In genomic region chr19:59461481-59462421, GRCm38 (mm10) we compare ENCODE assay signal across 12 mouse cellular contexts. TPM values are rescaled to one million over a fixed set of nuclear protein-coding genes. Genes with fewer than 3 reads are reported as not detected.
DNase-seq lines count a peak whose midpoint lies in the region; ATAC-seq lines count a peak whose summit lies in the region.
"Had no signal": no experiment of that assay in that cellular context is flagged by ENCODE, and none has a peak within 500 bp of the region (broad histone marks: within the 10 kb centered on the region; RNA-seq: fewer than 3 reads in every experiment).

No protein-coding gene starts in this region.

- 1% methylated on average over 36 of the region's 36 CpGs for WGBS in hindbrain, embryonic 10.5 days
- 2% methylated on average over 36 of the region's 36 CpGs for WGBS in hindbrain, embryonic 14.5 days
- WGBS in midbrain, embryonic 10.5 days = 1% methylated on average over 36 of the region's 36 CpGs
- WGBS in liver, embryonic 12.5 days (ENCODE audit: insufficient replicate concordance) = 5% methylated on average over 36 of the region's 36 CpGs

- no peaks in the 10 kb centered on the region for H3K9me3 ChIP-seq in hindbrain, embryonic 10.5 days
- H3K9me3 ChIP-seq in hindbrain, embryonic 14.5 days (ENCODE audit: control insufficient read depth, low read length) = no peaks in the 10 kb centered on the region
- H3K9me3 ChIP-seq in midbrain, embryonic 10.5 days (replicated peaks) = no peaks in the 10 kb centered on the region
- no peaks in the 10 kb centered on the region for H3K9me3 ChIP-seq in liver, embryonic 12.5 days (replicated peaks)
- H3K9me3 ChIP-seq: liver, embryonic 13.5 days had no signal

- peaks cover 49% of the 10 kb centered on the region for H3K4me1 ChIP-seq in hindbrain, embryonic 10.5 days (replicated peaks)
- H3K4me1 ChIP-seq in hindbrain, embryonic 14.5 days (replicated peaks; ENCODE audit: control insufficient read depth, insufficient read depth, low read length) = peaks cover 11% of the 10 kb centered on the region; the same call in 1 of the 2 replicates
- H3K4me1 ChIP-seq in midbrain, embryonic 10.5 days = peaks cover 74% of the 10 kb centered on the region
- peaks cover 7% of the 10 kb centered on the region for H3K4me1 ChIP-seq in liver, embryonic 12.5 days

- no peak overlapping the region; the same call in 1 of the 2 replicates for H3K4me2 ChIP-seq in hindbrain, embryonic 14.5 days (replicated peaks)
- no peak overlapping the region for H3K4me2 ChIP-seq in liver, embryonic 12.5 days
- H3K4me2 ChIP-seq: liver, embryonic 13.5 days had no signal

- peak; percentile 58 for DNase-seq in hindbrain, embryonic 10.5 days (ENCODE audit: low spot score)
- no peak for DNase-seq in hindbrain, embryonic 14.5 days (ENCODE audit: low spot score)
- DNase-seq in embryo, embryonic 11 days = peak; percentile 58
- peak; percentile 76 for DNase-seq in kidney, adult 18-20 months
- peak; percentile 55 for DNase-seq in midbrain, embryonic 10.5 days (ENCODE audit: low spot score)
- no peak for DNase-seq in frontal cortex, adult 2 months (ENCODE audit: extremely low spot score in 1 of 2, low spot score in 1 of 2)
- no peak for DNase-seq in adrenal gland, postnatal 4 days (ENCODE audit: low spot score in 2 of 2)
- DNase-seq: adrenal gland, adult 8-10 months; liver, embryonic 13.5 days had no signal

- H3K27me3 ChIP-seq in hindbrain, embryonic 10.5 days (ENCODE audit: insufficient read depth, poor library complexity, severe bottlenecking) = peaks cover 100% of the 10 kb centered on the region
- peaks cover 90% of the 10 kb centered on the region for H3K27me3 ChIP-seq in hindbrain, embryonic 14.5 days (ENCODE audit: control insufficient read depth, insufficient read depth, low read length)
- H3K27me3 ChIP-seq in midbrain, embryonic 10.5 days (ENCODE audit: low read depth, poor library complexity, severe bottlenecking) = peaks cover 100% of the 10 kb centered on the region
- peaks cover 100% of the 10 kb centered on the region for H3K27me3 ChIP-seq in liver, embryonic 12.5 days (replicated peaks)

- no peak for ATAC-seq in hindbrain, embryonic 14.5 days (ENCODE audit: low FRiP score)
- no peak for ATAC-seq in liver, embryonic 12.5 days

- no peak overlapping the region for H3K9ac ChIP-seq in hindbrain, embryonic 14.5 days
- H3K9ac ChIP-seq in liver, embryonic 12.5 days = no peak overlapping the region
- H3K9ac ChIP-seq: liver, embryonic 13.5 days had no signal

- H3K4me3 ChIP-seq in hindbrain, embryonic 10.5 days = peak overlapping the region; percentile 32
- no peak overlapping the region for H3K4me3 ChIP-seq in hindbrain, embryonic 14.5 days (replicated peaks; ENCODE audit: low read length)
- H3K4me3 ChIP-seq in midbrain, embryonic 10.5 days = peak overlapping the region; percentile 63
- H3K4me3 ChIP-seq in liver, embryonic 12.5 days = no peak overlapping the region
- H3K4me3 ChIP-seq: liver, embryonic 13.5 days; myocyte had no signal

- H3K36me3 ChIP-seq in hindbrain, embryonic 10.5 days = no peaks in the 10 kb centered on the region
- H3K36me3 ChIP-seq in hindbrain, embryonic 14.5 days (replicated peaks; ENCODE audit: control insufficient read depth, insufficient read depth) = no peaks in the 10 kb centered on the region
- H3K36me3 ChIP-seq in midbrain, embryonic 10.5 days = no peaks in the 10 kb centered on the region
- H3K36me3 ChIP-seq in liver, embryonic 12.5 days = no peaks in the 10 kb centered on the region
- H3K36me3 ChIP-seq: liver, embryonic 13.5 days had no signal

- peak overlapping the region; percentile 29; the same call in 1 of the 2 replicates for H3K27ac ChIP-seq in hindbrain, embryonic 10.5 days
- no peak overlapping the region for H3K27ac ChIP-seq in hindbrain, embryonic 14.5 days
- H3K27ac ChIP-seq in midbrain, embryonic 10.5 days (replicated peaks) = peak overlapping the region; percentile 77
- no peak overlapping the region for H3K27ac ChIP-seq in liver, embryonic 12.5 days
- H3K27ac ChIP-seq: liver, embryonic 13.5 days had no signal

RNA-seq across cellular contexts. Expression of gene Emx2, which starts 3.6 kb away (rescaled TPM):
- polyA plus RNA-seq in hindbrain, embryonic 10.5 days (2016; fragmentation: Nextera tagmentation; extraction: Ambion mirVana) = 1.2 and 2.3 TPM in 2 replicates
- 0.26 TPM in 1 of 2 replicates, not detected in the other for polyA plus RNA-seq in hindbrain, embryonic 14.5 days (2014; fragmentation: Nextera tagmentation; extraction: Ambion mirVana)
- polyA plus RNA-seq in midbrain, embryonic 10.5 days (2016; fragmentation: Nextera tagmentation; extraction: Ambion mirVana) = 8.7 and 9.2 TPM in 2 replicates
- polyA plus RNA-seq in frontal cortex, adult 2 months (2012; rRNA removed) = 9.6 and 12.1 TPM in 2 replicates
- total RNA-seq in adrenal gland, postnatal 4 days (2021) = 10 to 100 TPM in 1 of 2 experiments, under 1 TPM in 1; 0.96 to 14.3 TPM
- 0.05 and 0.11 TPM in 2 replicates for polyA plus RNA-seq in liver, embryonic 12.5 days (2016; fragmentation: Nextera tagmentation; extraction: Ambion mirVana)
- total RNA-seq: heart, postnatal 10 days had no signal
- polyA plus RNA-seq: liver, embryonic 13.5 days; myocyte had no signal

Comparison
In these comparisons a context has a peak if more than half of its experiments do, and no peak if none do; other contexts are left out.
1. DNase-seq: peak in hindbrain, embryonic 10.5 days (single experiment), embryo, embryonic 11 days (single experiment), kidney, adult 18-20 months (single experiment) and midbrain, embryonic 10.5 days (single experiment); none in hindbrain, embryonic 14.5 days (single experiment), frontal cortex, adult 2 months (0 of 2) and adrenal gland, postnatal 4 days (0 of 2).
2. H3K27ac ChIP-seq: peak in hindbrain, embryonic 10.5 days (single experiment) and midbrain, embryonic 10.5 days (single experiment); none in hindbrain, embryonic 14.5 days (single experiment) and liver, embryonic 12.5 days (single experiment).
3. H3K4me3 ChIP-seq: peak in hindbrain, embryonic 10.5 days (single experiment) and midbrain, embryonic 10.5 days (single experiment); none in hindbrain, embryonic 14.5 days (single experiment) and liver, embryonic 12.5 days (single experiment).